Mouse (Mus musculus): ENCODE results near the gene Lrrfip2. TPM values are rescaled to one million over a fixed set of nuclear protein-coding genes. Genes with fewer than 3 reads are reported as not detected.

Lrrfip2 gene
- 43.9 and 45.5 TPM in 2 replicates for polyA plus RNA-seq (2014; fragmentation: Nextera tagmentation; extraction: Ambion mirVana)

GRCm38 (mm10) chr9:111117126-111117642 lies at the start of gene Lrrfip2:
Gene Lrrfip2 (plus strand): TSS chr9:111117592.
- Histone ChIP-seq H3K9ac (ENCODE audit: low read length) (peak within 1 kb of the TSS; percentile 82), H3K4me2 (ENCODE audit: low read depth, severe bottlenecking) (peak within 1 kb of the TSS; percentile 76), H3K27me3 (ENCODE audit: control insufficient read depth, insufficient read depth, low read length) (no peaks in the 10 kb centered on the region), H3K36me3 (ENCODE audit: control insufficient read depth, insufficient read depth, low read length) (no peaks in the 10 kb centered on the region), H3K4me3 (ENCODE audit: low read depth, low read length) (peak within 1 kb of the TSS; percentile 94), H3K9me3 (ENCODE audit: control insufficient read depth, low read length) (no peaks in the 10 kb centered on the region), H3K4me1 (ENCODE audit: control insufficient read depth, insufficient read depth, low read length) (no peaks in the 10 kb centered on the region), H3K27ac (replicated peaks; ENCODE audit: low read depth, low read length) (peak within 1 kb of the TSS; percentile 25; the same call in 1 of the 2 replicates)
- ATAC-seq (ENCODE audit: insufficient number of reproducible peaks, low FRiP score, low TSS enrichment, low read depth) (no peak), DNase-seq (ENCODE audit: low spot score) (no peak)
- WGBS: 34% methylated on average over 14 of the region's 14 CpGs

- H3K4me2 ChIP-seq (ENCODE audit: low read depth, severe bottlenecking): no peak overlapping the region
- peak; percentile 71 for ATAC-seq (ENCODE audit: insufficient number of reproducible peaks, low FRiP score, low TSS enrichment, low read depth)
Measured at GRCm38 (mm10) chr9:111070546-111070961, 46.8 kb upstream of the Lrrfip2 start.

GRCm38 (mm10) chr9:111072175-111072574 lies 45.2 kb upstream of the Lrrfip2 start:
- 44% methylated on average over 7 of the region's 7 CpGs for WGBS
- H3K9ac ChIP-seq (ENCODE audit: low read length): no peak overlapping the region
- DNase-seq (ENCODE audit: low spot score): peak; percentile 53

More at GRCm38 (mm10) chr9:111070546-111070961, 46.8 kb upstream of the Lrrfip2 start:
- H3K27ac ChIP-seq (replicated peaks; ENCODE audit: low read depth, low read length): no peak overlapping the region
- no peak overlapping the region for H3K9ac ChIP-seq (ENCODE audit: low read length)
- H3K4me3 ChIP-seq (ENCODE audit: low read depth, low read length): no peak overlapping the region
- H3K9me3 ChIP-seq (ENCODE audit: control insufficient read depth, low read length): no peaks in the 10 kb centered on the region
- H3K27me3 ChIP-seq (ENCODE audit: control insufficient read depth, insufficient read depth, low read length): no peaks in the 10 kb centered on the region
- H3K4me1 ChIP-seq (ENCODE audit: control insufficient read depth, insufficient read depth, low read length): no peaks in the 10 kb centered on the region
- WGBS: 23% methylated on average over 4 of the region's 4 CpGs
- peak; percentile 85 for DNase-seq (ENCODE audit: low spot score)
- no peaks in the 10 kb centered on the region for H3K36me3 ChIP-seq (ENCODE audit: control insufficient read depth, insufficient read depth, low read length)

GRCm38 (mm10) chr9:111072971-111073370 lies 44.4 kb upstream of the Lrrfip2 start:
- Histone ChIP-seq H3K27me3 (ENCODE audit: control insufficient read depth, insufficient read depth, low read length) (no peaks in the 10 kb centered on the region), H3K4me2 (ENCODE audit: low read depth, severe bottlenecking) (no peak overlapping the region), H3K36me3 (ENCODE audit: control insufficient read depth, insufficient read depth, low read length) (no peaks in the 10 kb centered on the region), H3K4me1 (ENCODE audit: control insufficient read depth, insufficient read depth, low read length) (no peaks in the 10 kb centered on the region), H3K9me3 (ENCODE audit: control insufficient read depth, low read length) (no peaks in the 10 kb centered on the region), H3K27ac (replicated peaks; ENCODE audit: low read depth, low read length) (no peak overlapping the region), H3K9ac (ENCODE audit: low read length) (no peak overlapping the region), H3K4me3 (ENCODE audit: low read depth, low read length) (no peak overlapping the region)
- WGBS: 80% methylated on average over 4 of the region's 4 CpGs
- ATAC-seq (ENCODE audit: insufficient number of reproducible peaks, low FRiP score, low TSS enrichment, low read depth) (no peak), DNase-seq (ENCODE audit: low spot score) (no peak)

More at GRCm38 (mm10) chr9:111072175-111072574, 45.2 kb upstream of the Lrrfip2 start:
- no peak overlapping the region for H3K27ac ChIP-seq (replicated peaks; ENCODE audit: low read depth, low read length)
- H3K4me1 ChIP-seq (ENCODE audit: control insufficient read depth, insufficient read depth, low read length): no peaks in the 10 kb centered on the region
- H3K4me2 ChIP-seq (ENCODE audit: low read depth, severe bottlenecking): no peak overlapping the region
- no peak for ATAC-seq (ENCODE audit: insufficient number of reproducible peaks, low FRiP score, low TSS enrichment, low read depth)
- no peaks in the 10 kb centered on the region for H3K36me3 ChIP-seq (ENCODE audit: control insufficient read depth, insufficient read depth, low read length)
- no peaks in the 10 kb centered on the region for H3K9me3 ChIP-seq (ENCODE audit: control insufficient read depth, low read length)
- H3K27me3 ChIP-seq (ENCODE audit: control insufficient read depth, insufficient read depth, low read length): no peaks in the 10 kb centered on the region
- no peak overlapping the region for H3K4me3 ChIP-seq (ENCODE audit: low read depth, low read length)

GRCm38 (mm10) chr9:111077745-111078144 lies 39.6 kb upstream of the Lrrfip2 start:
- H3K4me2 ChIP-seq (ENCODE audit: low read depth, severe bottlenecking): no peak overlapping the region
- no peaks in the 10 kb centered on the region for H3K27me3 ChIP-seq (ENCODE audit: control insufficient read depth, insufficient read depth, low read length)
- no peaks in the 10 kb centered on the region for H3K36me3 ChIP-seq (ENCODE audit: control insufficient read depth, insufficient read depth, low read length)
- no peaks in the 10 kb centered on the region for H3K9me3 ChIP-seq (ENCODE audit: control insufficient read depth, low read length)
- H3K9ac ChIP-seq (ENCODE audit: low read length): no peak overlapping the region
- H3K4me1 ChIP-seq (ENCODE audit: control insufficient read depth, insufficient read depth, low read length): no peaks in the 10 kb centered on the region
- WGBS: 67% methylated on average over 5 of the region's 5 CpGs
- no peak overlapping the region for H3K4me3 ChIP-seq (ENCODE audit: low read depth, low read length)
- ATAC-seq (ENCODE audit: insufficient number of reproducible peaks, low FRiP score, low TSS enrichment, low read depth): no peak
- peak; percentile 42 for DNase-seq (ENCODE audit: low spot score)
- no peak overlapping the region for H3K27ac ChIP-seq (replicated peaks; ENCODE audit: low read depth, low read length)

- H3K9me3 ChIP-seq (ENCODE audit: control insufficient read depth, low read length): no peaks in the 10 kb centered on the region
- H3K27me3 ChIP-seq (ENCODE audit: control insufficient read depth, insufficient read depth, low read length): no peaks in the 10 kb centered on the region
- H3K4me2 ChIP-seq (ENCODE audit: low read depth, severe bottlenecking): no peak overlapping the region
- H3K9ac ChIP-seq (ENCODE audit: low read length): no peak overlapping the region
- WGBS: 88% methylated on average over 8 of the region's 8 CpGs
- no peak for ATAC-seq (ENCODE audit: insufficient number of reproducible peaks, low FRiP score, low TSS enrichment, low read depth)
- H3K4me1 ChIP-seq (ENCODE audit: control insufficient read depth, insufficient read depth, low read length): no peaks in the 10 kb centered on the region
- H3K4me3 ChIP-seq (ENCODE audit: low read depth, low read length): no peak overlapping the region
- no peaks in the 10 kb centered on the region for H3K36me3 ChIP-seq (ENCODE audit: control insufficient read depth, insufficient read depth, low read length)
- no peak overlapping the region for H3K27ac ChIP-seq (replicated peaks; ENCODE audit: low read depth, low read length)
- DNase-seq (ENCODE audit: low spot score): no peak
Measured at GRCm38 (mm10) chr9:111080801-111081200, 36.6 kb upstream of the Lrrfip2 start.

GRCm38 (mm10) chr9:111081765-111082164 lies 35.6 kb upstream of the Lrrfip2 start:
- Histone ChIP-seq H3K27me3 (ENCODE audit: control insufficient read depth, insufficient read depth, low read length) (no peaks in the 10 kb centered on the region), H3K9me3 (ENCODE audit: control insufficient read depth, low read length) (no peaks in the 10 kb centered on the region), H3K4me3 (ENCODE audit: low read depth, low read length) (no peak overlapping the region), H3K4me2 (ENCODE audit: low read depth, severe bottlenecking) (no peak overlapping the region), H3K4me1 (ENCODE audit: control insufficient read depth, insufficient read depth, low read length) (no peaks in the 10 kb centered on the region), H3K36me3 (ENCODE audit: control insufficient read depth, insufficient read depth, low read length) (no peaks in the 10 kb centered on the region), H3K27ac (replicated peaks; ENCODE audit: low read depth, low read length) (no peak overlapping the region), H3K9ac (ENCODE audit: low read length) (no peak overlapping the region)
- DNase-seq (ENCODE audit: low spot score) (no peak), ATAC-seq (ENCODE audit: insufficient number of reproducible peaks, low FRiP score, low TSS enrichment, low read depth) (no peak)
- WGBS: 82% methylated on average over 5 of the region's 5 CpGs

GRCm38 (mm10) chr9:111085329-111085728 lies 32.1 kb upstream of the Lrrfip2 start:
- H3K4me1 ChIP-seq (ENCODE audit: control insufficient read depth, insufficient read depth, low read length): no peaks in the 10 kb centered on the region
- H3K27ac ChIP-seq (replicated peaks; ENCODE audit: low read depth, low read length): no peak overlapping the region
- no peaks in the 10 kb centered on the region for H3K9me3 ChIP-seq (ENCODE audit: control insufficient read depth, low read length)
- H3K36me3 ChIP-seq (ENCODE audit: control insufficient read depth, insufficient read depth, low read length): no peaks in the 10 kb centered on the region
- WGBS: 56% methylated on average over 4 of the region's 4 CpGs
- H3K9ac ChIP-seq (ENCODE audit: low read length): no peak overlapping the region
- ATAC-seq (ENCODE audit: insufficient number of reproducible peaks, low FRiP score, low TSS enrichment, low read depth) (no peak), DNase-seq (ENCODE audit: low spot score) (no peak)
- no peaks in the 10 kb centered on the region for H3K27me3 ChIP-seq (ENCODE audit: control insufficient read depth, insufficient read depth, low read length)
- no peak overlapping the region for H3K4me2 ChIP-seq (ENCODE audit: low read depth, severe bottlenecking)
- H3K4me3 ChIP-seq (ENCODE audit: low read depth, low read length): no peak overlapping the region

GRCm38 (mm10) chr9:111086137-111086536 lies 31.3 kb upstream of the Lrrfip2 start:
- Histone ChIP-seq H3K4me3 (ENCODE audit: low read depth, low read length) (no peak overlapping the region), H3K4me1 (ENCODE audit: control insufficient read depth, insufficient read depth, low read length) (no peaks in the 10 kb centered on the region), H3K9ac (ENCODE audit: low read length) (no peak overlapping the region), H3K4me2 (ENCODE audit: low read depth, severe bottlenecking) (no peak overlapping the region), H3K27ac (replicated peaks; ENCODE audit: low read depth, low read length) (no peak overlapping the region), H3K27me3 (ENCODE audit: control insufficient read depth, insufficient read depth, low read length) (no peaks in the 10 kb centered on the region), H3K36me3 (ENCODE audit: control insufficient read depth, insufficient read depth, low read length) (no peaks in the 10 kb centered on the region), H3K9me3 (ENCODE audit: control insufficient read depth, low read length) (no peaks in the 10 kb centered on the region)
- no peak for ATAC-seq (ENCODE audit: insufficient number of reproducible peaks, low FRiP score, low TSS enrichment, low read depth)
- no peak for DNase-seq (ENCODE audit: low spot score)
- WGBS: 72% methylated on average over 6 of the region's 6 CpGs

Data from limb, embryonic 11.5 days (tissue).